Mouse (Mus musculus) E14TG2a.4 (cell line): ENCODE data around the gene Slc16a2.
A peak's percentile ranks its signal among the peaks of the same experiment; 100 is the strongest.

Experiments
- H3K27me3 ChIP-seq: 2 replicates; pipeline ENCODE4 v1.6.1; 2014; ENCODE audit warnings: low read length, control low read depth; ENCODE audit not compliant: insufficient read depth
- H3K36me3 ChIP-seq: 2 replicates; pipeline ENCODE4 v1.6.1; 2014; ENCODE audit warnings: low read length, control low read depth; ENCODE audit not compliant: insufficient read depth
- H3K4me1 ChIP-seq: replicated peaks from 2 replicates; pipeline ENCODE4 v1.6.1; 2014; ENCODE audit warnings: low read depth, low read length, control low read depth
- H3K4me3 ChIP-seq: replicated peaks from 2 replicates; pipeline ENCODE4 v1.5.1; 2014; ENCODE audit warnings: mild to moderate bottlenecking, low read length
- H3K9me3 ChIP-seq: 2 replicates; pipeline ENCODE4 v1.6.1; 2014; ENCODE audit warnings: low read length, control low read depth
- CTCF ChIP-seq: conservative IDR thresholded peaks from 2 replicates; pipeline ENCODE4 v1.5.1; 2014; ENCODE audit warnings: low read length
- NANOG ChIP-seq: IDR thresholded peaks from 2 replicates; pipeline ENCODE4 v1.6.1; 2014; ENCODE audit warnings: borderline replicate concordance, low read length, mixed read lengths
- POU5F1 ChIP-seq: IDR thresholded peaks from 2 replicates; pipeline ENCODE4 v1.6.1; 2014; ENCODE audit warnings: low read length, borderline replicate concordance

The Slc16a2 gene

DNA sequence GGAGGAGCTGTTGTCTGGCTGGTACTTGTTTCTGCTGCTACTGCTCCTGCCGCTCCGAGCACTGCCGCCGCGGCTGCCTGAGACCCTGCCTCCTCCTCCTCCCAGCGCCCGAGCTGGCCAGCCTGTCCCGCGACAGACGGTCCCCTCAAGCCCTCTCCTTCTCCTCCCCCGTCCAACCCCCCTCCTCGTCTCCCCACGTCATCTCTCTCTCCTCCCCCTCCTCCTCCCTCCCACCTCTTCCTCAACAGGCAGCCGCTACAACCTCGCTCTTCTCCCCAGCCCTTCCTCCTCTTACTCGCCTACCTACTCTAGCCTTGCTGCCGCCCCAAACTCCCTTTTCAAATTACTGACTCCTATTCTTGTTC lies at the start of gene Slc16a2:
Slc16a2 (minus strand) TSS at position 152 of the 365 bp plus-strand sequence.
- peaks cover 23% of the 10 kb centered on the region for H3K4me1 ChIP-seq
- no peaks in the 10 kb centered on the region for H3K36me3 ChIP-seq
- peak within 1 kb of the TSS; percentile 68 for H3K4me3 ChIP-seq
- peaks cover 6% of the 10 kb centered on the region; the same call in 1 of the 2 replicates for H3K9me3 ChIP-seq
- H3K27me3 ChIP-seq, result peaks cover 67% of the 10 kb centered on the region
- TF ChIP-seq CTCF, result no peak
- TF ChIP-seq POU5F1, result no peak
- TF ChIP-seq NANOG, result no peak

DNA sequence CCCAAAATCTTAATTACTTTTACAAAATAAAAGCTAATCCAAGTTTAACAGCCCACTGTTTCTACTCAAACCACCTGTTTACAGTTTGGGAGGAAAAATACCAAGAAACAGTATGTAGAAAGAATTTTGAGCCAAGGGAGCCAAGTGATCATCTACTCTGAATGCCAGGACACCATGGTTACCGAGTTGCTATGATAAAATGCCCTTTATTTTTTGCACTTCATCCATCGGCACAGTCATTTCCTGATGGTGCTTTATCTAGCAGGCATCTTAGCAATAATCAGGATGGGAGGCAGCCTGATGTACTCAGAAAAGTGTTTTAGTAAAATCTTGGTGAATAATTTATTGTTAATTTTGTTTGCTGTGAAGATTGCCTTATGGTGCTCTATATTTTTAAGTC lies 41.7 kb upstream of the Slc16a2 start:
- no peak overlapping the region for H3K4me3 ChIP-seq
- H3K4me1 ChIP-seq, result no peaks in the 10 kb centered on the region
- no peak for TF ChIP-seq CTCF
- TF ChIP-seq POU5F1, result no peak
- no peak for TF ChIP-seq NANOG
- peaks cover 7% of the 10 kb centered on the region for H3K27me3 ChIP-seq
- no peaks in the 10 kb centered on the region for H3K36me3 ChIP-seq
- H3K9me3 ChIP-seq, result no peaks in the 10 kb centered on the region

DNA sequence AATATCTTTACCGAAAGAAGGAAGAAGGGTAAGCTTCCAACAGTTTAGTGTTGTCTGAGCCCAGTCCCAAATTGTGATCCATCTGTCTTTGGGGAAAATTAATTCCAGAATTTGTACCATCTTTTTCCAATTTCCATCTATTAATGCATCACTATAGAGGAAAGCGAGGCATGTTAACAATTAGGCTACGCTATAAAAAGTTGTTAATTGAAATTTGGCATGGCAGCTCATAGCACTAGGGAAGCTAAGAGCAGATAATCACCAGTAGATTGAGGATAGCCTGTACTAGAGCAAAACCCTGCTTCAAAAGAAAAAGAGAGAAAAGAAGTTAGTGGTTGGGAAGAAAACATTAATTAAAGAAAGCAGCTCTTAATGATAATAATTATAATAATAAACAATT lies 41.1 kb upstream of the Slc16a2 start:
- TF ChIP-seq NANOG, result no peak
- Histone ChIP-seq H3K27me3 (peaks cover 7% of the 10 kb centered on the region), H3K4me3 (no peak overlapping the region), H3K4me1 (no peaks in the 10 kb centered on the region), H3K36me3 (no peaks in the 10 kb centered on the region), H3K9me3 (no peaks in the 10 kb centered on the region)

DNA sequence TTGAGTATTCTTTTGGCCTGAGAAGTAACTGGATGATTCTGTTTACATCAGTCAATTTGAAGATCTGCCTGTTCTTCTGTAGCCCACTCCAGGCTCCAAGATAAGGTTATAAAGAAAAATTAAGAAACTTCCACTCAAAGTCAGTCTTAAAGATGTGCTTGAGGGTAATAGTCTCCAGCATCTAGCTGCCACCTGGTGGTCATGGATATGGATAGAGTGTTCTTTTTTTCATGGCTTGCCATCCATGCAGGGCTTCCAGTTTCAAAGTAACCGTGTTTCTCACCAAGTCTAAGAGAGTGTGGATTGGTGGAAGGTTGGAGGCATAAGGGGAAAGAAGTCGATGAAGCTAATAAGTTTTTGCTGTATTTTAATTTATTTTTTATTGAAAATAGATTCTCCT lies 23.5 kb upstream of the Slc16a2 start:
- Histone ChIP-seq H3K4me3 (no peak overlapping the region), H3K36me3 (no peaks in the 10 kb centered on the region), H3K27me3 (no peaks in the 10 kb centered on the region), H3K9me3 (no peaks in the 10 kb centered on the region), H3K4me1 (no peaks in the 10 kb centered on the region)
- TF ChIP-seq NANOG (no peak), POU5F1 (no peak), CTCF (no peak)

- Histone ChIP-seq H3K36me3 (no peaks in the 10 kb centered on the region), H3K27me3 (peaks cover 16% of the 10 kb centered on the region), H3K9me3 (peaks cover 20% of the 10 kb centered on the region), H3K4me3 (no peak overlapping the region), H3K4me1 (no peaks in the 10 kb centered on the region)
- TF ChIP-seq CTCF (no peak), POU5F1 (no peak), NANOG (no peak)
Measured at GRCm38 (mm10) chrX:103828836-103829235, 7.1 kb upstream of the Slc16a2 start.

DNA sequence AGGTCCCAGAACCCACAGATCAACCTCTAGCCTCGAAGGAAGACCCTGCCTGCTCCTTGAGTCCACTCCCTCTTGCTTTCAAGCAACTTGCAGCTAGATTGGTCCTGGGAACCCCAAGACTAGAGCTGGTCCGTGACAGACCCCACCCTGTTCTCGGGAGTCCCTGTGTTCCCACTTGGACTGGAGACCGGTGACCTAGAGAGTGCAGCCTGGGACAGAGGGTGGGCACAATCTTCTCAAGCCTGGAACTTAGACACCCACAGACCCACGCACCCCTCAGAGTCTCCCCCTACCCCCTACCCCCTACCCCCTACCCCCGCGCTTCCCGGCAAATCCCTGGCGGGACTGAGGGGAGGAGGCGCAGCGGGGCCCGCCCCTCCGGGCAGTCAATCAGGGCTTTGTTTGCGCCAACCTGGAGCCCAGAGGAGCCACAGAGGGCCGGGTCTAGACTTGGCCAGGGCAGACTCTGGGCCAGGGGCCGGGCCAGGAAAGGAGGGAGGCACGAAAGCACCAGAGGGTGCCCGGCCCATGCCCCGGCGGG lies 558 bp upstream of the Slc16a2 start:
- peak overlapping the region; percentile 68 for H3K4me3 ChIP-seq
- peaks cover 9% of the 10 kb centered on the region; the same call in 1 of the 2 replicates for H3K9me3 ChIP-seq
- TF ChIP-seq POU5F1 (no peak), CTCF (no peak), NANOG (no peak)
- H3K27me3 ChIP-seq, result peaks cover 67% of the 10 kb centered on the region
- H3K4me1 ChIP-seq, result peaks cover 23% of the 10 kb centered on the region
- no peaks in the 10 kb centered on the region for H3K36me3 ChIP-seq

GRCm38 (mm10) chrX:103821195-103821831 lies 470 bp downstream of the Slc16a2 start:
- TF ChIP-seq POU5F1 (no peak), CTCF (no peak), NANOG (no peak)
- H3K27me3 ChIP-seq, result peaks cover 67% of the 10 kb centered on the region
- H3K4me3 ChIP-seq, result peak overlapping the region; percentile 68
- peaks cover 23% of the 10 kb centered on the region for H3K4me1 ChIP-seq
- H3K36me3 ChIP-seq, result no peaks in the 10 kb centered on the region
- H3K9me3 ChIP-seq, result peaks cover 4% of the 10 kb centered on the region; the same call in 1 of the 2 replicates

DNA sequence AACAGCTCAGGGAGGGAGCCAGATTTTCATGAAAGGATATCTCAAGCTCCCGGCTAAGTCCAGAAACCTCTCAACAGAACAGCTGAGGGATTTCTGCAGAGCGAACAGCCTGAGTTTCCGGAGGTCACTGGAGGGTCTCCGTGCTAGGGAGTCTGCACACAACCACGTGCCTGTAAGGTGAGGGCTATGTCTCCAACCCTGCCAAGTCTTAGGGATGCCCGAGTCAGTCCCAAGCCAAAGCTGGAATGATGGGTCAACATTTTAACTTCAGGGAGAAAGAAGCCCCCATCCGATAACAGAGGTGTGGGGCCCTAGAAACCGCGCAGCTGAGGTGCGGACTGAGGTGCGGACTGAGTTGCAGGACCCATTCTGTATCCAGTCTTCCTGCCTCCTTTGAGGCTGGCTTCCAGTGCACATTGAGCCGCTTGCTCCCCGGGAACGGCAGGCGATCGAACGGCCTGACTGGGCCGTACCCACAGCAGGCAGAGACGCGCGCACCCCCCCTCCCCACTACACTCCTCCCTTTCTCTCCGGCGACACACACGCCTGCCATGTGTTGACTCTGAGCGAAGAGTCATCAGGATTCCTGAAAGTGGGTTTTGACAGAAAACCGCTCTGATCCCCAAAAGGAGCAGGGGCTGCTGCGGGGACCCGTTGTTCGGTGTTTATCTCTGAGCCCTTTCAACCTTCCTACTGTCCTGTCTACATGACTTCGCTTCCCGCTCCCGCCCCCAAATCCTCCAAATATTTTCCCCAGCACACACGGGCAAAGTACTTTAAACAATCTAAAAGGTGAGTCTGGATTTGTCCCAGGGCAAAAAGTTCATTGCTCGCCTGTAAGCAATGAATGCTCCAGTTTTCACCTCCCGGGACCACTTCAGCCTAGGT lies 1.2 kb downstream of the Slc16a2 start:
- H3K36me3 ChIP-seq, result no peaks in the 10 kb centered on the region
- peak overlapping the region; percentile 68 for H3K4me3 ChIP-seq
- no peaks in the 10 kb centered on the region for H3K9me3 ChIP-seq
- TF ChIP-seq NANOG, result no peak
- no peak for TF ChIP-seq CTCF
- TF ChIP-seq POU5F1, result no peak
- H3K27me3 ChIP-seq, result peaks cover 67% of the 10 kb centered on the region
- H3K4me1 ChIP-seq, result peaks cover 23% of the 10 kb centered on the region
